Comparison of ENCODE assay signal across 20 mouse cellular contexts in genomic region chr10:78378516-78378915, GRCm38 (mm10). TPM values are rescaled to one million over a fixed set of nuclear protein-coding genes. Genes with fewer than 3 reads are reported as not detected.
A peak's percentile ranks its signal among the peaks of the same experiment; 100 is the strongest.
DNase-seq lines count a peak whose midpoint lies in the region; TF ChIP-seq lines count a peak whose summit lies in the region.
"Had no signal": no experiment of that assay in that cellular context is flagged by ENCODE, and none has a peak within 500 bp of the region (broad histone marks: within the 10 kb centered on the region; RNA-seq: fewer than 3 reads in every experiment).

No protein-coding gene starts in this region.

- H3K4me3 ChIP-seq in layer of hippocampus, adult 2 months = no peak overlapping the region
- H3K4me3 ChIP-seq: forebrain, embryonic 13.5 days; heart, embryonic 12.5 days; limb, embryonic 10.5 days; liver, embryonic 13.5 days; midbrain, embryonic 12.5 days; myocyte; neural tube, embryonic 15.5 days had no signal

- TF ChIP-seq CTCF in layer of hippocampus, adult 2 months (conservative IDR thresholded peaks at IDR 0.05) = peak; percentile 51

- H3K27ac ChIP-seq in layer of hippocampus, adult 2 months = no peak overlapping the region
- H3K27ac ChIP-seq: forebrain, embryonic 13.5 days; limb, embryonic 10.5 days; liver, embryonic 13.5 days; midbrain, embryonic 12.5 days; neural tube, embryonic 15.5 days had no signal

- DNase-seq in layer of hippocampus, adult 2 months (ENCODE audit: low spot score in 2 of 2) = no peak
- no peak for DNase-seq in layer of hippocampus, postnatal 14 days (ENCODE audit: low spot score in 2 of 2)
- DNase-seq in 416B (ENCODE audit: low read depth) (peak; percentile 45), ES-CJ7 (ENCODE audit: low read depth, low spot score) (peak; percentile 70)
- peak; percentile 52 for DNase-seq in induced T-regulatory cell, adult 2 months (ENCODE audit: low read depth)
- no peak for DNase-seq in left cerebral cortex, adult 11 months (ENCODE audit: low spot score)
- DNase-seq in ovary, adult 18-20 months (ENCODE audit: low spot score) = no peak
- DNase-seq: adrenal gland, adult 8-10 months; cerebellum, adult 11-12 months; cerebellum, postnatal 25 days; kidney, adult 8-10 months; kidney, postnatal 4 days; liver, embryonic 13.5 days; lung, postnatal 36 days had no signal

RNA-seq across cellular contexts. Expression of gene Agpat3, which starts 26.2 kb away (rescaled TPM):
- 100 to 1,000 TPM; 207 to 216 TPM for total RNA-seq in layer of hippocampus, adult 2 months (2021)
- 100 to 1,000 TPM; 258 to 259 TPM for total RNA-seq in layer of hippocampus, postnatal 14 days (2021)

RNA-seq across cellular contexts. Expression of gene Rrp1, which starts 34.3 kb away (rescaled TPM):
- 100 to 1,000 TPM; 352 to 358 TPM for total RNA-seq in layer of hippocampus, adult 2 months (2021)
- 100 to 1,000 TPM; 337 to 342 TPM for total RNA-seq in layer of hippocampus, postnatal 14 days (2021)

RNA-seq across cellular contexts. Expression of gene Cstb, which starts 47.0 kb away (rescaled TPM):
- total RNA-seq in layer of hippocampus, adult 2 months (2021) = 10 to 100 TPM; 29.9 to 34.9 TPM
- total RNA-seq in layer of hippocampus, postnatal 14 days (2021) = 10 to 100 TPM; 33.8 to 37.6 TPM

Comparison
In these comparisons a context has a peak if more than half of its experiments do, and no peak if none do; other contexts are left out.
1. DNase-seq: peak in 416B (single experiment), ES-CJ7 (single experiment) and induced T-regulatory cell, adult 2 months (single experiment); none in layer of hippocampus, adult 2 months (0 of 2), layer of hippocampus, postnatal 14 days (0 of 2), left cerebral cortex, adult 11 months (single experiment) and ovary, adult 18-20 months (single experiment).